Mouse (Mus musculus) olfactory bulb, adult 2 months (tissue): ENCODE measurements around the gene Recql. TPM values are rescaled to one million over a fixed set of nuclear protein-coding genes. Genes with fewer than 3 reads are reported as not detected.
"Not testable (repeated sequence)": the region's sequence is repeated elsewhere in the genome, so short reads cannot be mapped to it uniquely, and the experiment has no call there.

ENCODE experiments used
- H3K27ac ChIP-seq: fragments of 200-500 bp; 2 replicates; pipeline ENCODE4 v1.5.1; 2012; ENCODE audit warnings: low read depth, low read length; ENCODE audit not compliant: insufficient read depth
- H3K4me1 ChIP-seq: fragments of 200-500 bp; 2 replicates; pipeline ENCODE4 v1.6.1; 2012; ENCODE audit warnings: low read length; ENCODE audit not compliant: control insufficient read depth, insufficient read depth
- H3K4me3 ChIP-seq: fragments of 200-500 bp; 2 replicates; pipeline ENCODE4 v1.5.1; 2012; ENCODE audit warnings: mild to moderate bottlenecking, low read depth, low read length, moderate library complexity; ENCODE audit not compliant: insufficient read depth
- CTCF ChIP-seq: fragments of 200-500 bp; IDR thresholded peaks from 2 replicates; pipeline ENCODE4 v1.5.1; 2012; ENCODE audit warnings: low read depth, mild to moderate bottlenecking, low read length, moderate library complexity; ENCODE audit not compliant: insufficient read depth
- POLR2A ChIP-seq: fragments of 200-500 bp; IDR thresholded peaks from 2 replicates; pipeline ENCODE4 v1.6.1; 2012; ENCODE audit warnings: mild to moderate bottlenecking, low read depth, low read length, moderate library complexity; ENCODE audit not compliant: insufficient read depth
- WGBS: fragments of 180-500 bp; shearing (Covaris S2); methylation state at CpG from one replicate; pipeline ENCODE4 v1.1.7; 2018; 5-methylcytosine and 5-hydroxymethylcytosine counted together
- polyA plus RNA-seq: library from polyadenylated mRNA; stranded (reverse); fragments of >200 nt; gene quantifications from 2 replicates; pipeline ENCODE4 v1.2.4, GENCODE M21; 2012; ENCODE audit warnings: low replicate concordance; ENCODE audit not compliant: missing spikeins, insufficient read depth, insufficient read length

Gene Recql
- polyA plus RNA-seq, 1 experiment: not detected

DNA sequence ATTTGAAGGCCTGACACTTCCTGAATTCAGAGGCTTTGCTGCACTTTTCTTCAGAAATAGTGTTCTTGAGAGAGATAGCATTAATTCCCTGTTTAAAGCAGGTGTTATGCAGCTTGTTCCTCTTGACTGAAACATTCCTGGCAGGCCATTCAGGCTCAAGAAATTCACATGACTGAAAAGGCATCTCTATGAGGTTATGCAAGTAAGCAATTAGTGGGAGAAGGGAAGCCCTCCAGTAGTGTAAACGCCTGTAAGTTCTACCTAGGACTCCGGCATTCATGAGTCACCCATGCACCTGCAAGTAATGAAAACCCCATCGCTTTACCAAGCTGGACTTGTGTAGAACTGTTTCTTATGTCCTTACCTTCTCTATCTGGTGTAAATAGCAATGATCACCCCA is 17.3 kb downstream of the Recql start:
- H3K4me3 ChIP-seq: no peak overlapping the region
- TF ChIP-seq CTCF: no peak
- TF ChIP-seq POLR2A: no peak
- no peak overlapping the region for H3K27ac ChIP-seq
- 92% methylated on average over 3 of the region's 3 CpGs for WGBS
- H3K4me1 ChIP-seq: no peaks in the 10 kb centered on the region

DNA sequence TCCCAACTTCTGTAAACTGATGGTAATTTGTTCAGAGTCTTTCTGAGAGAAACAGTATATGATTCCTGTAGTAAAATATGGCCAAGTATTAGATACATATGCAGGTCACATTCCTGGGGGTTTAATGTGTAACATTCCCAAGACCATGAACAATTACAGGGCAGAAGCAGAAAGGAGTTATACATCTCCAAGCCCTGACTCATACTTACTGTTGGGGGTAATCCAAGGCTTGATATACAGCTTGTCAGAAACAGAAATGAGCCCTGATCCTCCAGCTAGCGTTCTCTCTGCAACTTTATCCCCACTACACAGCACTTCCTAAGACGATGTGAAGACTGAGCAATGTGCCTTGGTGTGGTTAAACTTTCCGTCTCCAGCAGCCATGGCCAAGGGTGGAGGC is 19.3 kb downstream of the Recql start:
- Histone ChIP-seq H3K4me1 (no peaks in the 10 kb centered on the region), H3K27ac (no peak overlapping the region), H3K4me3 (no peak overlapping the region)
- TF ChIP-seq POLR2A: no peak
- TF ChIP-seq CTCF: no peak
- 96% methylated on average over 3 of the region's 3 CpGs for WGBS

DNA sequence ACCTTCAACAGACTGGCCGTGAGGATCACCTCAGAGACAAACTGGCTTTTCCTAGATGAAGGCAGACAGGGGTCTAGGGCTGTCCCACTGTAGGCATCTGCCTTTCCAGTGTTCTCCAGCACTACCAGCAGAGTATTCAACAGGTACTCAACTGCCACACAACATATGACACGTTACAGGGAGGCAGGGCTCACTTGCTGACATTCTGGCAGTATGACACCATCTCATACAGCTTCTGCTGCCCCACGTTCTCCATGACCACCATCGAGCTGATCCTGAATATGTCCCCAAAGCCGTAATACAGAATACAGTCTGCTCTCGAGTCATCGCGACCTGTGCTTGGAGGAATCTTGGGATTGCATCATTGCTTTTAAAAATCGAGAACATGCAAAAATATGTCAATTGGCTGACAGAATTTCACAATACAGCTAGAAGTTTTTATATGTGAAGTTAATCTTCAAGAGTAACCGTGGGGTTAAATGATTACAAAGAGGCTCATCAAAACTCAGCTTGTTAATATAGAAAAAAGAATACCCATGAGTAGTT is 20.3 kb downstream of the Recql start:
- Histone ChIP-seq H3K4me3 (no peak overlapping the region), H3K27ac (no peak overlapping the region), H3K4me1 (no peaks in the 10 kb centered on the region)
- 93% methylated on average over 10 of the region's 10 CpGs for WGBS
- TF ChIP-seq POLR2A: no peak

DNA sequence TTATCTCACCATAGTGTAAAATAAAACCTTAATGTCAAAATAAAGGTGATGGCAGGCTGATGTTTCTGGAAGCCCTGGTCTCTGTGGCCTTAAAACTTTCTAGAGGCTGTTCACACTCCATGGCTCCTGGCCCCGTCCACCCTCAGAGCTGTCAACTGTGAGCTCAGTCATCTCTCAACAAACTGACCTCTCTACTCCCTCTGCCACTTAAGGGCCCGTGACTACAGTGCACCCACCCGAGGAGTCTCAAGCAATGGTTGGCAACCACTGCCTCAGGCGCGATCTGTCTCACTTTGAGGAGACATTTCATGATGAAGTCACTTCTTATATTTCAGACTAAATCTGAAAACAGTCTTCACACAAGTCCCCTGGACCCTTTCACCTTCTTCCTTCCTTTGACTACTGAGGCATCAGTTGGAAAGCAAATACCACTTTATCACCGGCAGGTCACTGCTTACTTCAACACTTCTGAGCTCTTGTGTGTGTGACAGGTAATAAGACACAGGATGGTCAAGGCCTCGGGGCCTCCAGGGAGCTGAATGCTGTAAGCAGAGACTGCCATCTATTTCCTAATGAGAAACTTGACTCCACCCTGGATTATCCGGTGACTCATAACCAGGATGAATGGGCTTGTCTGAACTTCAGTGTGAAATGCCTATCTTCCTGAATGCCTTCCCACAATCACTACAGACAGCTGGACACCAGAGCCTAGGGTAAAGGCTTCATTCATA is 21.0 kb downstream of the Recql start:
- TF ChIP-seq CTCF (no peak), POLR2A (no peak)

DNA sequence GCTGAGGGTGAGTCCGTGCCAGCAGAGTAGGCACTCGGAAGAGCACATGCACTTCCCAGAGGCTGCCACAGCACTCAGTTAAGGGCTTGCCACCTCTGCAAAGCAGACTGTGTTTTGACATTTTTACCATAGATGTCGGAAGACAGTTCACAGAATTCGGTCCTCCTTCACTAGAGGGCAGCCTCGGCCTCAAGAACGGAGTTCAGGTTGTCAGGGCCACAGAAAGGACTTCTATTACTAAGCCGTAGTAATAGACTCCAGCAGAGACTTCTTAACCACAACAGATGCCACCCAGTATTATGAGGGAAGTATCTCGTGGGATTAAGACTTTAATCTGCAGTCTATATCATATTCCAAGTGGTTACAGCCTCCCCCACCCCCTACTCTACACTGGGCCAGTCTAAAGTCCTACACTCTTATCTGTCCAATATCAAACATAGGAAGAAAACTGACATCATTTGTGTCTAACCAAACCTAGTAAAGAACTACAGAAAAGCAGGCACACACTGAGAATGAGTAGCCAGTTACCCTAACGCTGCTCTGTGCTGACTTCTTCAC is 23.8 kb downstream of the Recql start:
- Histone ChIP-seq H3K4me1 (no peaks in the 10 kb centered on the region), H3K27ac (no peak overlapping the region), H3K4me3 (no peak overlapping the region)
- no peak for TF ChIP-seq CTCF
- no peak for TF ChIP-seq POLR2A
- 57% methylated on average over 9 of the region's 9 CpGs for WGBS

More for the DNA sequence above, 21.0 kb downstream of the Recql start:
- Histone ChIP-seq H3K4me1 (no peaks in the 10 kb centered on the region), H3K4me3 (no peak overlapping the region), H3K27ac (no peak overlapping the region)
- 91% methylated on average over 8 of the region's 8 CpGs for WGBS

DNA sequence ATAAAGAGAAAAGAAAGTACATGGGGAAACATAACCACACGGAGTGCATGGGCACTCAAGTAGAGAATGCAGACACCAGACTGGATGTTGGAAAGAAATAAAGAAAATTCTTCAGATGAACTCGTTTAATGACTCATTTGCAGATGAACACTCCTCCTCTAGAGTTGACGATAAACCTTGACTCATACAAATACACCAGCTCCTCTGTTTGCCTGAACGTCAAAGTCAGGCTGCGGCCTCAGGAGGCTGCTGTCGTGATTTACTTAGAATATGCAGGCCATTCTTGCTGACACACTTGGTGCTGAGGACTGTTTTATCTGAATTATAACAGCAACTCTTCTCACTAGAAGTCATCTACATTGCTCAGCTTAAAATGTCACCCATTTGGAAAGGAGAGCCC is 24.9 kb downstream of the Recql start:
- H3K27ac ChIP-seq: no peak overlapping the region
- no peak for TF ChIP-seq CTCF
- no peak for TF ChIP-seq POLR2A
- 57% methylated on average over 6 of the region's 6 CpGs for WGBS
- H3K4me3 ChIP-seq: no peak overlapping the region
- H3K4me1 ChIP-seq: no peaks in the 10 kb centered on the region

DNA sequence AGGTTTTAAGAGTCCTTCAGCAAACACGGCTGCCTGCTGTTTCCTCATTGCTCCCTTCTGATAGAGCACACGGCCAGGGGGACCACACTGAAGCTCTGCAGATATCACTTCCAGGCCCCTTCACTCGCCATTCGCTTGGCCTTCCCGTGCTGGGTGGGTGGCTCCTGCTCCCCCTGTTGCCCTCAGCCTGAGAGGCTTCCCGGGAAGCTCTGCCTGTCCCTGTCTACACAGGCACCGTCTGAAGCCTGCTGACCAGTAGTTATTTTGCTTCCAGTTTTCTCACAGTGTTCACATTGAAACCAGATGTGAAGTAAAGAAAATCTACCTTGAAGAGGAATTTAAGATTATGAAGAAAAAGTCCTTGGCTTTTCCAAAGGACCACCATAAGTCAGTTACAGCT is 29.8 kb downstream of the Recql start:
- H3K4me1 ChIP-seq: no peaks in the 10 kb centered on the region
- H3K4me3 ChIP-seq: no peak overlapping the region
- TF ChIP-seq POLR2A: no peak
- TF ChIP-seq CTCF: no peak
- H3K27ac ChIP-seq: no peak overlapping the region
- 78% methylated on average over 7 of the region's 7 CpGs for WGBS

DNA sequence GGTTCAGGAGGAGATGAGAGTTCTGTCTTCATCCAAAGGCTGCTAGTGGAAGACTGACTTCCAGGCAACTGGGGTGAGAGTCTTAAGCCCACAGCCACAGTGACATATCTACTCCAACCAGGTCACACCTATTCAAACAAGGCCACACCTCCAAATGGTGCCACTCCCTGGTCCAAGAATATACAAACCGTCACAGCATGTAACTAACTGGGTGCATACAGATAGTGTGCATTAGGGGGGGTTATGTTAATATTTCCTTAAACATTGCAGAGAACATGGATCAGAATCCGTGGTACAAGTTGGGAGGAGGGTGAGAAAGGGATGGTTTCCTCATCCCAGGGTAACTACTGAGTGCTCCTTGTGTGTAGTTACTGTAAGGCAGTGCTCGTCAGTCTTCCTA is 34.8 kb downstream of the Recql start:
- 92% methylated on average over 3 of the region's 3 CpGs for WGBS
- not testable (repeated sequence) for H3K27ac ChIP-seq, H3K4me1 ChIP-seq, H3K4me3 ChIP-seq

DNA sequence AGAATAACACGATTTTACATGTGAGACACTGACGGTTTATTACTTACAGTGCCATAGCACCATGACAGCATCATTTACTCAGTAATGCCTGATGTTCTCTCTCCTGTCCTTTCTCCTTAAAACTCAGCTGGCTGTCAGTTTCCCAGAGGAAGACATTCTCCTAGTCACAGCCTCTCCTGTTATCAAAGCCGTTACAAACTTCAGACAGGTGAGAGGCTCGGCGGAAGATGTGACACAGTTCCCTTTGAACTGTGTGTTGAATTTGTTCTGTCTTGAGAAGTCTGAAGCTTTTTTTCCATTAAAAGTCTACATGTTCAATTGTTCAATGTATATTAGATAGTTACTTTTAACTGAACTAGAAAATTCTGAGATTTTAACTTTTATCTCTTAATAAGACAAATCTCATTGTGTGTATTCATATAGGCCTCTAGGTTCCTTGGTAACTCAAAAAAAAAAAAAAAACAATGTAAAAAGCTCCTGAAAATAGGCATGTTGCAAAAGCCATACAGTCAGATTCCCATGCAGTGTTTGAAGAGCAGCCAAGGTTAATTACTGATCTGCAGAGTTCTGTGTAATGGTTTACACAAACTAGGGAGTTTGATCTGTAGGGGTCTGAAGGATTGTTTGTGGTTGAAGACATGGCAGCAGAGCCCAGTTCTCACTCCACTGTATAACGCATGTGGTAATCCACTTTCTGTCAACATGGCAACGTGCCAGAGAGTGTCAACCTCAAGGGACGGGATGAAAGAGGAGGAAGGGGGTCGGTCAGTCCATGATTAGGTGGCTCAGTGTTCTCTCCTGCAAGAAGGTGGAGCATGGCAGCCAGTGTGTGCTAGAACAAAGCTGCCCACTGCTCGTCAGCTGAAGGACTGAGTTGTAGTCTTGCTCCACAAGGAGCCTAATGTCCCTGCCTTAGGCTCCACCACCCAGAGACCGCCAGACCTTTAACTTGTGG is 39.2 kb downstream of the Recql start:
- Histone ChIP-seq H3K4me1 (peaks cover 3% of the 10 kb centered on the region; the same call in 1 of the 2 replicates), H3K4me3 (no peak overlapping the region), H3K27ac (no peak overlapping the region)
- WGBS: 62% methylated on average over 11 of the region's 11 CpGs
- no peak for TF ChIP-seq CTCF
- TF ChIP-seq POLR2A: no peak
